Comparison of ENCODE assay signal across 29 mouse cellular contexts in genomic region chr12:28909851-28910250, GRCm38 (mm10).
A peak's percentile ranks its signal among the peaks of the same experiment; 100 is the strongest.
DNase-seq lines count a peak whose midpoint lies in the region; ATAC-seq and TF ChIP-seq lines count a peak whose summit lies in the region.
"Had no signal": no experiment of that assay in that cellular context is flagged by ENCODE, and none has a peak within 500 bp of the region (broad histone marks: within the 10 kb centered on the region; RNA-seq: fewer than 3 reads in every experiment).

No protein-coding gene starts in this region.

- ATAC-seq in forebrain, postnatal 0 days, result peak; percentile 24; the same call in 1 of the 2 replicates
- ATAC-seq in forebrain, embryonic 14.5 days, result no peak
- no peak for ATAC-seq in limb, embryonic 11.5 days (ENCODE audit: insufficient number of reproducible peaks, low FRiP score, low TSS enrichment, low read depth)
- ATAC-seq in hindbrain, embryonic 15.5 days (ENCODE audit: low FRiP score, low read depth), result no peak
- ATAC-seq in midbrain, embryonic 16.5 days, result no peak
- ATAC-seq: forebrain, embryonic 15.5 days; intestine, embryonic 15.5 days had no signal

- no peaks in the 10 kb centered on the region for H3K27me3 ChIP-seq in forebrain, postnatal 0 days (ENCODE audit: insufficient read depth, low read length)
- no peaks in the 10 kb centered on the region for H3K27me3 ChIP-seq in forebrain, embryonic 14.5 days (replicated peaks; ENCODE audit: control insufficient read depth, insufficient read depth, low read length)
- no peaks in the 10 kb centered on the region for H3K27me3 ChIP-seq in limb, embryonic 11.5 days (ENCODE audit: control insufficient read depth, insufficient read depth, low read length)
- H3K27me3 ChIP-seq in limb, embryonic 10.5 days (ENCODE audit: low read depth, poor library complexity, severe bottlenecking), result peaks cover 7% of the 10 kb centered on the region; the same call in 1 of the 2 replicates
- no peaks in the 10 kb centered on the region for H3K27me3 ChIP-seq in hindbrain, embryonic 15.5 days
- no peaks in the 10 kb centered on the region for H3K27me3 ChIP-seq in midbrain, embryonic 16.5 days (ENCODE audit: control insufficient read depth, insufficient read depth, low read depth, low read length)
- H3K27me3 ChIP-seq: forebrain, embryonic 15.5 days; intestine, embryonic 15.5 days; neural tube, embryonic 12.5 days had no signal

- WGBS in forebrain, postnatal 0 days, result 80% methylated on average over 5 of the region's 5 CpGs
- WGBS in forebrain, embryonic 14.5 days, result 92% methylated on average over 5 of the region's 5 CpGs
- 80% methylated on average over 5 of the region's 5 CpGs for WGBS in limb, embryonic 11.5 days
- WGBS in limb, embryonic 10.5 days, result 87% methylated on average over 5 of the region's 5 CpGs
- WGBS in hindbrain, embryonic 15.5 days, result 73% methylated on average over 5 of the region's 5 CpGs
- 76% methylated on average over 5 of the region's 5 CpGs for WGBS in midbrain, embryonic 16.5 days

- no peaks in the 10 kb centered on the region for H3K36me3 ChIP-seq in forebrain, postnatal 0 days (ENCODE audit: insufficient read depth)
- no peaks in the 10 kb centered on the region for H3K36me3 ChIP-seq in forebrain, embryonic 14.5 days (ENCODE audit: control insufficient read depth, insufficient read depth, low read length)
- H3K36me3 ChIP-seq in limb, embryonic 11.5 days (ENCODE audit: control insufficient read depth, insufficient read depth, low read length), result no peaks in the 10 kb centered on the region
- no peaks in the 10 kb centered on the region for H3K36me3 ChIP-seq in limb, embryonic 10.5 days
- no peaks in the 10 kb centered on the region for H3K36me3 ChIP-seq in hindbrain, embryonic 15.5 days
- no peaks in the 10 kb centered on the region for H3K36me3 ChIP-seq in midbrain, embryonic 16.5 days (ENCODE audit: control insufficient read depth, insufficient read depth, low read length)
- H3K36me3 ChIP-seq: forebrain, embryonic 15.5 days; G1E; heart, embryonic 13.5 days; intestine, embryonic 15.5 days; neural tube, embryonic 12.5 days had no signal

- no peak for DNase-seq in forebrain, postnatal 0 days
- no peak for DNase-seq in forebrain, embryonic 14.5 days (ENCODE audit: low spot score)
- DNase-seq in limb, embryonic 11.5 days (ENCODE audit: low spot score), result peak; percentile 16
- DNase-seq in limb, embryonic 10.5 days (ENCODE audit: low spot score), result no peak
- DNase-seq in urinary bladder, postnatal 14 days (ENCODE audit: low spot score), result no peak
- no peak for DNase-seq in adrenal gland, postnatal 10 days
- DNase-seq: cerebellum, adult 11 months; cerebellum, adult 9-10 months; cerebellum, postnatal 36 days; gastrocnemius, postnatal 25 days; heart, adult 2 months; heart, postnatal 10 days; kidney, adult 2 months; kidney, postnatal 4 days; layer of hippocampus, postnatal 36 days; liver; lung, adult 2 months; lung, postnatal 10 days; thymus, postnatal 14 days had no signal

- H3K27ac ChIP-seq in forebrain, postnatal 0 days (ENCODE audit: low read depth, low read length), result no peak overlapping the region
- H3K27ac ChIP-seq in forebrain, embryonic 14.5 days (ENCODE audit: low read depth, low read length), result no peak overlapping the region; the same call in 1 of the 2 replicates
- no peak overlapping the region for H3K27ac ChIP-seq in limb, embryonic 11.5 days (replicated peaks; ENCODE audit: low read depth, low read length)
- no peak overlapping the region for H3K27ac ChIP-seq in limb, embryonic 10.5 days
- H3K27ac ChIP-seq in hindbrain, embryonic 15.5 days (replicated peaks), result peak overlapping the region; percentile 52; the same call in 1 of the 2 replicates
- H3K27ac ChIP-seq in midbrain, embryonic 16.5 days (ENCODE audit: low read length), result peak overlapping the region; percentile 42; the same call in 1 of the 2 replicates
- H3K27ac ChIP-seq: forebrain, embryonic 15.5 days; heart, adult 2 months; heart, embryonic 13.5 days; intestine, embryonic 15.5 days; kidney, postnatal 0 days; liver, embryonic 14.5 days; macrophage; neural tube, embryonic 12.5 days had no signal

- H3K9ac ChIP-seq in forebrain, postnatal 0 days, result no peak overlapping the region
- H3K9ac ChIP-seq in forebrain, embryonic 14.5 days (ENCODE audit: low read length), result no peak overlapping the region
- no peak overlapping the region for H3K9ac ChIP-seq in limb, embryonic 11.5 days (ENCODE audit: low read length)
- H3K9ac ChIP-seq in hindbrain, embryonic 15.5 days, result no peak overlapping the region
- H3K9ac ChIP-seq in midbrain, embryonic 16.5 days (ENCODE audit: low read depth, low read length), result no peak overlapping the region
- H3K9ac ChIP-seq: forebrain, embryonic 15.5 days; heart, embryonic 13.5 days; intestine, embryonic 15.5 days; liver, embryonic 14.5 days; neural tube, embryonic 12.5 days had no signal

- H3K4me1 ChIP-seq in forebrain, postnatal 0 days (ENCODE audit: insufficient read depth), result peaks cover 9% of the 10 kb centered on the region; the same call in 1 of the 2 replicates
- H3K4me1 ChIP-seq in forebrain, embryonic 14.5 days (ENCODE audit: control insufficient read depth, insufficient read depth, low read length), result peaks cover 8% of the 10 kb centered on the region; the same call in 1 of the 2 replicates
- peaks cover 7% of the 10 kb centered on the region for H3K4me1 ChIP-seq in limb, embryonic 11.5 days (ENCODE audit: control insufficient read depth, insufficient read depth, low read length)
- H3K4me1 ChIP-seq in limb, embryonic 10.5 days, result peaks cover 44% of the 10 kb centered on the region
- H3K4me1 ChIP-seq in hindbrain, embryonic 15.5 days (replicated peaks), result peaks cover 45% of the 10 kb centered on the region
- H3K4me1 ChIP-seq in midbrain, embryonic 16.5 days (ENCODE audit: control insufficient read depth, insufficient read depth, low read length), result peaks cover 41% of the 10 kb centered on the region
- H3K4me1 ChIP-seq: intestine, embryonic 15.5 days had no signal

- no peaks in the 10 kb centered on the region for H3K9me3 ChIP-seq in forebrain, postnatal 0 days (ENCODE audit: low read length)
- no peaks in the 10 kb centered on the region for H3K9me3 ChIP-seq in forebrain, embryonic 14.5 days (replicated peaks; ENCODE audit: control insufficient read depth, low read length)
- no peaks in the 10 kb centered on the region for H3K9me3 ChIP-seq in limb, embryonic 11.5 days (ENCODE audit: control insufficient read depth, low read length)
- H3K9me3 ChIP-seq in limb, embryonic 10.5 days (replicated peaks), result no peaks in the 10 kb centered on the region
- no peaks in the 10 kb centered on the region for H3K9me3 ChIP-seq in hindbrain, embryonic 15.5 days
- no peaks in the 10 kb centered on the region for H3K9me3 ChIP-seq in midbrain, embryonic 16.5 days (replicated peaks; ENCODE audit: control insufficient read depth, low read length, poor library complexity, severe bottlenecking)
- H3K9me3 ChIP-seq: forebrain, embryonic 15.5 days; heart, embryonic 13.5 days; intestine, embryonic 15.5 days; neural tube, embryonic 12.5 days had no signal

- no peak overlapping the region for H3K4me2 ChIP-seq in forebrain, postnatal 0 days (ENCODE audit: low read depth)
- no peak overlapping the region for H3K4me2 ChIP-seq in forebrain, embryonic 14.5 days (ENCODE audit: low read length)
- no peak overlapping the region for H3K4me2 ChIP-seq in limb, embryonic 11.5 days (ENCODE audit: low read depth, severe bottlenecking)
- no peak overlapping the region for H3K4me2 ChIP-seq in hindbrain, embryonic 15.5 days
- H3K4me2 ChIP-seq in midbrain, embryonic 16.5 days (ENCODE audit: low read length), result no peak overlapping the region
- H3K4me2 ChIP-seq: forebrain, embryonic 15.5 days; heart, embryonic 13.5 days; intestine, embryonic 15.5 days; neural tube, embryonic 12.5 days had no signal

- TF ChIP-seq CTCF in forebrain, postnatal 0 days (IDR thresholded peaks at IDR 0.05; ENCODE audit: low read depth), result no peak

- no peak overlapping the region for H3K4me3 ChIP-seq in forebrain, postnatal 0 days (ENCODE audit: low read depth, low read length)
- H3K4me3 ChIP-seq in forebrain, embryonic 14.5 days (ENCODE audit: low read depth, low read length), result no peak overlapping the region
- no peak overlapping the region for H3K4me3 ChIP-seq in limb, embryonic 11.5 days (ENCODE audit: low read depth, low read length)
- H3K4me3 ChIP-seq in limb, embryonic 10.5 days, result no peak overlapping the region
- H3K4me3 ChIP-seq in hindbrain, embryonic 15.5 days, result no peak overlapping the region
- no peak overlapping the region for H3K4me3 ChIP-seq in midbrain, embryonic 16.5 days (ENCODE audit: low read depth, low read length)
- H3K4me3 ChIP-seq: forebrain, embryonic 15.5 days; heart, adult 2 months; heart, embryonic 13.5 days; intestine, embryonic 15.5 days; neural tube, embryonic 12.5 days had no signal

Comparison
In these comparisons a context has a peak if more than half of its experiments do, and no peak if none do; other contexts are left out.
1. H3K27ac ChIP-seq: peak in hindbrain, embryonic 15.5 days (single experiment) and midbrain, embryonic 16.5 days (single experiment); none in forebrain, postnatal 0 days (single experiment), forebrain, embryonic 14.5 days (single experiment), limb, embryonic 11.5 days (single experiment) and limb, embryonic 10.5 days (single experiment).